Mouse (Mus musculus) ES-Bruce4 (cell line): ENCODE results near the gene Hydin.

Source experiments
- CTCF ChIP-seq: IDR thresholded peaks from one replicate; pipeline ENCODE4 v1.8.1; 2011; ENCODE audit warnings: low read depth, low read length
- EP300 ChIP-seq: IDR thresholded peaks from 2 replicates; pipeline ENCODE4 v1.6.1; 2011; ENCODE audit warnings: low read depth, low read length; ENCODE audit not compliant: insufficient read depth

DNA sequence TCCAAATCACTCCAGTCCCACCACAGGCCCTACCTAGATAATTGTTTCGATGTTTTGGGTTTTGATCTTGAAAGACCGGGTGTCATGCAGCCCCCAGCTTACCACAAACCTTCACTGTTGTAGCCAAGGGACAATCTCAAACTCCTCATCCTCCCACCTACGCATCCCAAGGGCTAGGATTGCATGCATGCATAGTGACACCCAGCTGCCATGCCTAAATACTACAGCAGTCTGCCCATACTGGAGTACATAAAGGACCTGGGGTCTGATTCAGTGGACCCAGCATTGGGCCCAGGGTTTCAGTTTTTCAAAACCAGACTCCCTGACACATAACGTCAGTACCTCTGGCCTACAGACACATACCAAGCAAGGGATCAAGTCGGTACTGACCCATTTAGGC, 224.3 kb downstream of the Hydin start:
- peak; percentile 6 for TF ChIP-seq CTCF
- no peak for TF ChIP-seq EP300
